Mouse (Mus musculus) yolk sac, embryonic 10.5 days (tissue): ENCODE results near the gene Aadac.

Source experiments
- DNase-seq: peaks from one replicate; pipeline ENCODE4 v3.0.0-alpha.2; 2017; ENCODE audit warnings: low spot score

Aadac gene

DNA sequence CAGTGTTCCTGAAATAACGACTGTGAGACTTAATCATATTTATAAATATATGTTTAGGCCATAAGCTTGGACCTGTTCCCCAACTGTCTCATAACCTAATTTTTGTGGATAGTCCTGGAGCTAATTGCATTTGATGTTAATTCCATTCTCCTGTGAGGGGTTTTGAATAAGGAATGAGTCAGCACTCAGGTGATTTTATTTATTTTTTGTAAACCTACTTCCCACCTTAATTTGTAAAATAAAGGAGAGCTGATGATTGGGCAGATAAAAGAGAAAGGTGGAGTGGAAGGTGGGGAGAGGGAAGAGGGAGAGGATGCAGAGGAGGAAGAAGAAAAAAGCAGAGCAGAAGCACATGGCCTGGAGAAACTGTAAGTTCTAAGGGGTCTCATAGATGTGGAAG is at the start of gene Aadac:
Gene Aadac, plus strand, starts transcription at position 301 of the 400 bp plus-strand sequence.
- DNase-seq, result no peak

DNA sequence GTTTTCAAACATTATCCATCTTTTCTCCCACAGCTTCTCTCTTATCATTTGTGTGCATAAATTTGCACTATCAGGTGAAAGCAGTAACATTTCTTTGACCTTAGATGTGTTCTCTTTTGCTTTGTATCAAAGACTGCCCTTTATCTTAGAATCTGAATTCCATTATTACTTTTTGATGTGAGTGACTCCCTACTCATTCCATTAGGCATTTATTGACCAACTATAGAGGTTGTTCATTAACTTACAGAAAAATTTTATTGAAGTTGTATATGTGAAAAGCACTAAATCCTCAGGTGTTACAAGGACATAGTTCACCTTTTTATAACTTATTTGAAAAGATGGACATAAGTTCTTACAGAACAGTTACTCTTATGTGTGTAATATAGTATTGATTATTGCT is 21.9 kb upstream of the Aadac start:
- no peak for DNase-seq

DNA sequence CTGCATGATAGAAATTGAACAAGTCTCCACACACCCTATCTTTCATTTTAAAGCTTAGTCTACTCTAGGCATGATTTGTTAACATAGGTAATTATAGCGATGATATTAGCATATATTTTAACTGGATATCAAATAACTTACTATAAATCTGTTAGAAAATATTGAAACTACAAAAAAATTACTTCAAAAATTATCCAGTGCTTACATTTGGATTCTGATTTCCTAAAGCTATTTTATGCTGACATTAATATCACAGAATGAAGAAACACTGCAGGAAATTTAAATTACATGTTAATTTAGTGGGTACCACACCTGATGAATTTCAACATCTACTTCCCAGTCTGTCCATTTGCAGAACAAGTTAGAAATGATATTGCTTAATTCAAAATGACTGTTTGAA is 19.1 kb upstream of the Aadac start, which contains the start of gene Aadacl2:
Gene Aadacl2, plus strand, starts transcription at position 301 of the 400 bp plus-strand sequence.
- no peak for DNase-seq

DNA sequence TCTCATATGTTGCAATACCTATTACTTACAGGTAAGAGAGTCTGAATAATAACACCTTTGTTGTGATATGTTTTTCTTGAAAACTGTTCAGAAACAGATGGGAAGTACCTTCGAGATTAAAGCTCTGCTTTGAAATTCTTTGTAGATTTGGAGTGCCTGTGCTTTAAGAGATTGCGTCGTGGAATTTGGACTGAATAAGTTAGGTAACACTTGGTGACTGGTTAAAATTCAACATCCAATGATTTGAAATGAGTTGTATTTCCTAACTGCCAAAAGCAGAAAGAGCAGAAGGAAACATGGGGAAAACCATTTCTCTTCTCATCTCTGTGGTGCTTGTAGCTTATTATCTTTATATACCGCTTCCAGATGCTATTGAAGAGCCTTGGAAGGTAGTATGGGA is 6.0 kb downstream of the Aadac start:
- peak; percentile 10 for DNase-seq

DNA sequence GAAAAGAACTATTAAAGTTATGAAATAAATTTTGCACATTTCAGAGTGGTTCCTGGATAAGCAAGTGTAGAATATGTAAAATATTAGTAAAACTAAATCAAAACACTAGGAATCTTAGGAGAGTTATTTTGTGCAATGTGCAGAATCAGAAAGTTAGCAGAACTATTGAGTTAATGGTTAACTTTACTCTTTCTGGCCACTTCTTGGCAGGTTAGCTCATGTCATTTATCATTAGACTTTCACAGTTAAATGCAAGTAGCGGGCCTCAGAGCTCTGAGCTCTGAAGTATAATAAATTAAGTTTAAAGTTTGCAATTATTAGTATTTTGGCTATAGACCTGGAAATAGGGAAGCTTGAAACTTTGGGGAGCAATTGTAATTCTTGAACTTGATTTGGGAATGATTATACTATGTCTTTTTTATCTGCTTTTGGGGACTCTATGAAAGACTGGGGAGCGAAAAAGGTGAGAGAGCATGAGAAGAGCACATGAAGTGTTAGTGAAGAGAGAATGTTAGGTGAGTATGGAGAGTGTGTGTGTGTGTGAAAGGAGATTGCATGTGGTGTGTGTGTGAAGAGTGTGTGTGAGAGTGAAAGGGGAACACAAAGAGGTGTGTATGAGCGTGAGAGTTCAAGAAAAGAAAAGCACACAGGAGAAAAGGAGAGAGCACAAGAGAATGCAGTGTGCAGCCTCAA is 20.9 kb downstream of the Aadac start:
- no peak for DNase-seq

DNA sequence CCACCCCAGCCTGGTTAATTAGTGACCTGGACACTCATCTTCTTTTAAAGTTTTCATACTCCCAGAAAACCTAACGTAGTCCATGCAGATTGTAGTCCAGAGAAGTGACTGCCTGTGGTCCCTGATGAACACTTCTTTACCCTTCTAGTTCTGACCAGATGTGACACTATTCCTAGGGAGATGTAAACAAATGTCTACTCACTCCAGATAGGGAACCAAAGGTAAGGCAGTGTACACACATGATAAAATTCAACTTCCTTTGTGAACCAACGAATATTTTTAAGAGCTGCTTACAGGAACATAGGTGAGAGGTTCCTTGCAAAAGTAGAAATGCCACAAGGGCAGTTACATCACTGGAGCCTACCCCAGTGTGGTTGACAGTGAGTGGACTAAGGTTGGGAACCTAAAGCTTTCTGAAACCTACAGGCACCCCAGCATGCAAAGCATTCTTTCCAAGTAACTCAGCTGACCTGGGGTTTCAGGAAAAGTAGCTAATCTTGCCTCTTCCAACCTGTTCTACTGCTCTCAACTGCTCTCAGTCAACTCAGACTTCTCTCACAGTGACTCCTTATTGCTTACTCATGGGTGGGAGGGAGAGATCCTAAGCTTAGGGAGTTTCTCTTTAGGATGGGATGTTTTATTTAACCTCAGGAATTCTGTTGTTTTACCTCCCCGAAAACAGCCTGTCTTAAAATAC is 27.9 kb downstream of the Aadac start:
- no peak for DNase-seq

DNA sequence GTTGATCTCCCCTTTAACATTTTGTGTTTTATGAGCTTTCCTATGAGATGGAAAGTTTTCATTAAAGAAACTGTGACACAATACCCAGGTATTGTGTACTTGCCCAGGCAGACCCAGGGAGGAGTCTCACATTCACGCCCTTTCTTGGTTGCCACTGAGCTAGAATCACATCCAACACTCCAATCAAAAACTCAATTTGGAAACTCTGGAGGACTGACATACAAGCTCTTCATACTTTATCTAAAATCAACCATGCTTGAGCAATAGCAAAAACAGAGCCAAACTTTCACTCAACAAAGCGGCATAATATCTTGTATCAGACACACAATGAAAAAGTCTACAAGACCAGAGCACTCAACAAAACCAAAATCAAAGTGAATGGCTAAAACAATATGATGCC is 28.4 kb downstream of the Aadac start:
- no peak for DNase-seq

DNA sequence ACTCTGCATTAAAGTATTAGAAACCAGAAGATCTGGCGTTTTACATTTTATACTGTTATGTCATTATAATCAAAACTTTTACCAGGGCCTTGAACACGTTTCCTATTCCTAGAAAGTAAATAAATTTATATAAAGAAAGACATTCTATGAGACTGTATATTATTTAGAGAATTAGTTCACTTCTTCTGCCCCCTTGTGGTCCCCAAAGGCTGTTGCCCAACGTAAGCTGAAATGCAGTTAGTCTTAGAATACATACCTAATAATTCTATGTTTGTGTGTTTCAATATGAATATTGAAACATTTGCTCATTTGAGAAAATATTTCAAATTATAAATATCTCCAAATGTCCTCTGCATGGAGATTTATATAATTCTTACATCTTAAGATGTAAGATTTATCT is 30.9 kb downstream of the Aadac start:
- no peak for DNase-seq

DNA sequence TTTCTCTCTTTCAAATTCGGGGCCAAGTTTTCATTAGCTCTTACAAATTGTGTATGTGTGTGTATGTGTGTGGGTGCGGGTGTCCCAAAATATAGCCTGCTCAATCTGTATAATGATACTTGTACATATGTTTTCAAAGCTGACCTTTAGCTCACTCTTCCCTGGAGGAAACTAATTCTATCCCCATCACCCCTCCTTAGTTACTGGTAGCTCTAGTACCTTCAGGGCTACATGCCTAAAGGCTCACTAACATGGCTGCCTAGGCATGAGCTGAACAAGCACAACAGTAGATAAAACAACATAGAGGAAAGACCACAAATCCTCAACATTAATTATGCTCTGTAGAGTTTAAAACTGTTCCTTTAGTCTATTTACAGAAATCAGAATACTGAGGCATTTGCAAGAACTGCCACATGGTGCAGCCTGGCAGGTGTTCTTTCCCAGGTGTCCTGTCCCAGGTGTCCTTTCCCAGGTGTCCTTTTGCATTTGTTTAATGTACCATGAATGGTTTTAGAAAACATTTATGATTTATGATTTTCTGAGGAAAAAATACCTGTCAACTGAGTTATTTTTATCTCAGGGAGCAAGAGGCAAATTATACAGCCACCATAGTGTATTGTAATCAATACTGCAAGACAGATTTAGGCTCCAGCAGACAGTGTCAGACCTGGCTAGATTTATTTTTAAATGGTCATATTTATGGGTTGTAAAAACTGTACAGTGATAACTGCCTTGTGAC is 31.7 kb downstream of the Aadac start:
- DNase-seq, result no peak

DNA sequence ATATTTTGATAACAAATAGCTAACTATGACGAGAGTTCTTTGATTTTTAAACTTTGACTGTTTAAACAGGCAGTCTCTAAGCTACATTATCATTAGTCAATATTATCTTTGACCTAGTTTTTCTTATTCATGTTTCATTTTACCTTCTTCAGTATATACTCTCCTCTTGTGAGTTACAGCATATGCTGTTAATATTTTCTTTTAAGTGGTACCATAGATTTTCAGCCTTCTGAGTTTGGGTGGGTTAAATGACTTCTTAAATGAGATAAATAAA is 32.2 kb downstream of the Aadac start:
- no peak for DNase-seq

DNA sequence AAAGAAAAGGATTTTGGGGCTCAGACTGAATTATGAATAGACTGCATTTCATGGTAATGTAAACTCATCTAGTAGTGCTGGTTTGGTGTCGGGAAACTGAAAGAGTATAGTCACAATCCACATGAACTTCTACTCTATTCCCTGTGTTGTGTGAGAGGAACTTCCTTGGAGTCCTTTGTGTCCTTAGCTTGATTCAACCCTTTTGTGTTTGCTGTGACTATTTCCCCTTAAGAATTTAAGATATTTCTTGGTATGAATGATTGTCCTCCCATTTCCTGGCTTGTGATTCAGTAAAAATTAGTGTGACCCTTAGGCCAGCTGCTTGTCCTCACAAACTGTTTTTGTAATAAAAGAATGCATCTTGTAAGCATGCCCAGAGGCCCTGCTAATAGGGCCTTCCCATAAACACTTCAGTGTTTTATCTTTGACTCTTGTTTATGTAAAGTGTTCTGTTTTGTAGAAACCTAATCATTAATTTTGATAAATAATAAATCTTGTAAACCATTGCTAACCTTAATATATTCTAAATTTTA is 53.4 kb downstream of the Aadac start:
- no peak for DNase-seq

DNA sequence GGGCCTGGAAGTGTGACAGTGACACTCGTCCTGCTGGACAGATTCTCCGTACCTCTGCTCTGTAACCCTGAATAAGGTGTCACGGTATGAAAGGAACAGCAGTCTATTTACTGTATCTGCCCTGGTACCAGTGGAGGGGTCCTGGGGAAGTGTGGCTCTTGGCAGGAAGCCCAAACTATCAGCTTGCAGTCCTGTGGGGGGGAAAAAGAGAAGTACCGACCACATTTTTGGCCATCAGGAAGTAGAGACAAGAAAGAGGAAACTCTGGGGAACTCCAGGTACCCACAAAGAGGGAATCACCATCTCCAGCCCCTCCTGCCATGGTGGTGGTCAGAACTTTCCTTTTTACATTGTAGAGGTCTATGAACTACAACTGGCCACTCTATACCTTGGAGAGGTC is 55.1 kb downstream of the Aadac start:
- no peak for DNase-seq

DNA sequence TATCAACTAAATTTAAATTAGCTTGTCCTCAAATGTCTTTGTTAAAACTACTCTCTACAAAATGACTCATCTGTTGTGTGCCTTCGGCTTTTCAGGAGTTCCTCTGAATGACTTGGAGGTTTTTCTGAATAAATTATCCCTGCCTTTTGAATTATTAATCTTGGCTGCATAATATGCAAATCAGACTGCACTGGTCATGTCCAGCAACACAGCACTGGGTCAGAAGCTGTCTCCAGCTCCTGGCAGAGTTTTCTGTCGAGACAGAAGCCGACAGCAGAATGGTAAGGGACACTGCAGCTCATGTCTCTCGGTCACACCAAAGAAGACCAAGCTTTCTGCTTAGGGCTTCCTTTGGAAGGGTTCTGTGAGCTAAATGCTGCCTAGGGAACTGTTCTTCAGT is 56.1 kb downstream of the Aadac start, which contains the start of gene Sucnr1:
Gene Sucnr1, plus strand, starts transcription at position 222 of the 400 bp plus-strand sequence.
- no peak for DNase-seq

DNA sequence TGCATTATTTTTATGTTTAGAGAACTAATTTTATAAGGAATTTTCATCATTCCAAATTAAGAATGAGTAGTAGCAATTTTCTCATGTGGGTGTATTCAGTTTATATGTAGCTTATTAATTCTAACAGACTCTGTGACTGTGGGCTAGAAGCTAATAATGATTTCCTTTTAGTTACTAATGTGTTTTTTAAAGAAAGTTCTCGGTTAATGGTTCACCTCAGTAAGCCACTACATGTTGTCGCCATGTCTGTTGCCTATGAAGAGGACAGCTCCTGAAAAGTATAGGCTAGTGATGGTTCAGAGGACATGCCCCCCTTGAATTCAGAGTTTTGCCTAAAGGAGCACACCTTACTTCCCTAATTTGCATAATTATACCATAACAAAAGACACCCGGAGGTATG is 57.2 kb downstream of the Aadac start:
- DNase-seq, result no peak

DNA sequence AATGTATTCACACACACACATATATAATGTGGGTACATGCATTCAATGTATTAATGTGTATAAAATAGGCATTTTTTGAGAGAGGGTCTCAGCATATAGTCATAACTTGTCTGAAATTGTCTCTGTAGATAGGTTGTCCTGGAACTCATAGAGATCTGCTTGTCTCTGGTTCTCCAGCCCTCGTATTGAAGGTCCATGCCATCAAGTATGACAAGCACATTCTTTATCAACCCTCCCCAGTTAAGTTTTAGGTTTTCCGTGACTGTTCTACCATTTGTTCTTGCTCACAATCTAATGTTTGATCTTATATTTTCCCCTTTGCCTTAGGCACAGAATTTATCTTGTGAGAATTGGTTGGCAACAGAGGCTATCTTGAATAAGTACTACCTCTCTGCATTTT is 60.2 kb downstream of the Aadac start:
- DNase-seq, result no peak
